Mouse (Mus musculus) monocyte, adult 2 months (primary cell): Measurements from ENCODE around the gene Psrc1.

ENCODE experiments used
- DNase-seq, 2 experiments: peaks; one replicate each; pipeline ENCODE4 v3.0.0; 2022; ENCODE audit warnings: low spot score in 2 of 2, low read depth in 1 of 2

Gene Psrc1

DNA sequence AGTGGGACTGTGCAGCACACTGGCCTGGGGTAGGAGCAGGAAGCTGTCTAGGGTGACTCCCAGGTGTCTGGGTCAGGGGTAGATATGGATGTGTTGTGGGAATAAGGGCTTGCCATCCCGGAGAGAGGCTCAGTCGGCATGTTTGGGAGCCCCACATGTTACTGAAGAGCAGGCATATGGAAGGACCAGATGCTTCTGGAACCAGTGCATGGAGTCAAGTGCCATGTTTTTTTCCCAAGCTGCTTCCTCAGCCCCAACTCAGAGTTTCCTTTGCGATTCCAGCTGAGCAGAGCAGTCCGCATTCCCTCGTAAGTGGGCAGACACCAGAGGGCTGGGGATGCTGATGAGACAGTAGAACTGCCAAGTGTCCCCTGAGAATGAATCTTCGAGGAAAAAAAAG lies 39.4 kb downstream of the Psrc1 start:
- no peak for DNase-seq

GRCm38 (mm10) chr3:108423844-108424801 lies 40.5 kb downstream of the Psrc1 start:
- DNase-seq: no peak

GRCm38 (mm10) chr3:108424944-108425623 lies 41.4 kb downstream of the Psrc1 start:
- DNase-seq: no peak

DNA sequence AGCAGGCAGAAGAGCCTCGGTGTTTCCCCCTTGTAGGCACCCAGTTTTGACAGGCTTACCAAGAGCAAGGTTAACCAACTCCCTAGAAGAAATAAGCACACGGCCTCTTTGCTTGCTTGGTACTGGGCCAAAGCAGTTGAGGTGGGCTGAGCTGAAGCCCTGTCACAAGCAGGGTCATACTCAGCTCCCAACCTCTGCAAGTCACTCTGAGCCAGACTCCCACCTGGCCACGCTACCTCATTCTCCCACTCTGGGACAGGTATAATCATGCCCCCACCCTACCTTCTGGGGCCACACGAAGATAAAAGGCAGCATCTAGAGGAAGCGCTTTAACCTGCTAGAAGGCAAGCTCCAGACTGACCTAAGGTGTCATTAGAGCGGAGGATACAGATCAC lies 42.0 kb downstream of the Psrc1 start:
- DNase-seq: no peak

DNA sequence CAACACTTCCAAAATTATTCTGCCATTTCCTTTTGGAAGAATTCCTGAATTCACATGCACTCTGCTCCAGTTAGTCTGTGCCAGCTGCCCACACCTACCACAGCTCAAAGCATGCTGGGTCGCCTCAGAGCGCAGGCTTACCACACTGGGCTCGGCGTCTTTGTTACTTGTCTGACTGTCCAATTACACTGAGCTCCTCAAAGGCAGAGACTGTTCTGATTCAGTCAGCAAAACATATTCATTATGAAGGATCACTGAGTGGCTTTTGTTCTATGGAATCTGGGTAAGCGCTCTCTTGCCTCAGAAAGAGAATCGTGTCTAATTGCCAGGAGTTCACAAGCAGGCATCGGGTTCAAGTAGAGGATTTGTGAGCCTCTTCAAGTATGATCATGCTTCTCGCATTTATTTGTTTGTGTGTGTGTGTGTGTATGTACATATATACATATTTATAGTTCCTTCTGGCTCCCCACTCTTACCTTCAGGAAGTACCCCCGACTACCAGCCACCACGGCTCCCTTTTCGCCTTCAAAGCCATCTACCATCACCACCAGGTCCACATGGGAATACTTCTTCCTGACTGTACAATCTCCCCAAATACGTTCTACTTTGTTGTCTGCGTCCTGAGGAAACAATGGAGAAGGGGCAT lies 49.0 kb downstream of the Psrc1 start:
- DNase-seq: no peak

DNA sequence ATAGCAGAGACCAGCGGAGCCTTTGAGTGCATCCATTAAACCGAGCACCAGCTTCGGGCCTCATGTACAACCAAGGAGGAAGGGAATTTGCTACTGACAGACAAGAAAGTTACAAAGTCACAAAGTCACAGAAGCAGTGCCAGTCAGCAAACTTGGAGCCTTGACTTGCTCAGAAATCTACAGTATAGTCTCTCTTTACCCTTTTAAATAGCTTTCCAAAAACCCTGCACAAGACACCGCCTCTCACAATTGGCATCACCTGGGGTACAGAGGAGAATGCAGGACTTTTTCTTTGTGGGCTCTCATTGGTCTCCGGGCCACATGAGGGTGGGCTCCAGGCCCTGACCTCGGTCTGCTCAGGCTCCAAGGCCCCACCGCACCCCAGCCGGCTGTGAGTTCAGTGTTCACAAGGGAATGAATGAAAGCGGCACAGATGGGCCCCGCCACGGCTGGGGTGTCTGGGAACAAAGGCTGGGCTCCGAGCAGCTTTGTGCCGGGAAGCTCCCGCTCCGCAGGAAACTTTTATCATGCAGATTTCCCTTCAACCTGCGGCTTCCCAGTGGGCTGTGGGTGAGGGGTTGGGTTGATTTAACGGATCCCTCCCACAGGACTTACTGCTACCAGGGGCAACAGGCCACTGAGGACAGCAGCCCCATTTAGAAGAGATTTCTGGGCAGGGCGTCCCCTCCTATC lies 49.7 kb downstream of the Psrc1 start:
- DNase-seq: no peak

GRCm38 (mm10) chr3:108433881-108434495 lies 50.3 kb downstream of the Psrc1 start:
- DNase-seq: no peak

DNA sequence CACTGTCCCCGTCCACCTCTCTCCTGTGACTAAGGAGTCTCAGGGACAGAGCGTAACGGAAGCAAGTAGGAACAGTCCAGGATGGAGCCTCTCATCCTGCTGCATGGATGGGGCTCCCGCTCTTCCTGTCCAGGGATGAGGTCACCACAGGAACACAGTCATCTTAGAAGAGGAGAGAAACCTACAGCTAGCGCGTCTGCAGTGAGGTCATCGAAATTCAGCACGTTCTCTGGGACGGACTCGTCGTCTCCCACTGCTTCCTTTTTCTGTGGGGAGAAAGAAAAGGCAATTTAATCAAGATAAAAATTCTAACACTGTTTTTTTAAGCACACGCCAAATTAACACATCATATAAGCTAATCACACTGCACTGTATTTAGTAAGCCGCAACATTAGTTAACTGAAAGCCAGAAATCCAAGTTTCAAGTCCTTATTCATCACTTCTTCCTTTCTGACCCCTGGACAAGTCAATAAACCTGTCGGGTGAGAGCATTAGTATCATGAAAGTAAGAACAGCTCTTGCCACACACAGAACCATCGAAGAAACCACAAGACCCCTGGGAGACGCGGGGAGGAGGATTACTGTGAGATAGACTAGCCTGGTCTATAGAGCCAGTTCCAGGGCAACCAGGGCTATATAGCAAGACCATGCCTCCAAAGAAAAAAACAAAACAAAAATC lies 52.2 kb downstream of the Psrc1 start:
- no peak for DNase-seq

DNA sequence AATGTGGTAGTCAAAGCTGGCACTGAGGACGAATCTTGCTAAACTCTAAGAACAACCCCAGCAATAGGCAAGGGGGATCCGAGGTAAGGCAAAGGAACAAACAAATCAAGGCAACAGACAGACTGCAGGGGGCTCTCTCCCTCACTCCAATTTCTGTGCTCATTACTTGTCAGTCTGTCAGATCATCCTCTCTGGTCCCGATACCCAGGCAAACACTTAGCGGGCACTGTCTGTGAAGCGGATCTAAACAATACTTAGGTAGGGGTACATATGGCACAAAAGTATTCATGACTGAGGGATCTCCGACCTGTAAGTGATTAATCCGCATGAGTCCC lies 52.7 kb downstream of the Psrc1 start:
- DNase-seq: no peak
